Mouse (Mus musculus): ENCODE data around the gene Vamp8. TPM values are rescaled to one million over a fixed set of nuclear protein-coding genes. Genes with fewer than 3 reads are reported as not detected.
A peak's percentile ranks its signal among the peaks of the same experiment; 100 is the strongest.

Gene Vamp8
- polyA plus RNA-seq, 1 experiment from 2014 or later = 16.0 TPM

GRCm38 (mm10) chr6:72361121-72361551 lies 29.4 kb downstream of the Vamp8 start:
- H3K27ac ChIP-seq (ENCODE audit: low read length) = no peak overlapping the region
- peak overlapping the region; percentile 80 for H3K4me3 ChIP-seq (ENCODE audit: low read depth, low read length)
- peaks cover 24% of the 10 kb centered on the region for H3K4me1 ChIP-seq (ENCODE audit: control insufficient read depth, insufficient read depth, low read length)
- no peaks in the 10 kb centered on the region for H3K9me3 ChIP-seq (replicated peaks; ENCODE audit: control insufficient read depth, low read length, poor library complexity, severe bottlenecking)
- 86% methylated on average over 5 of the region's 5 CpGs for WGBS
- H3K36me3 ChIP-seq (ENCODE audit: control insufficient read depth, insufficient read depth, low read length) = peaks cover 9% of the 10 kb centered on the region; the same call in 1 of the 2 replicates
- H3K9ac ChIP-seq (ENCODE audit: low read depth, low read length) = 0 out of 2 replicates have a peak overlapping the region, but pooled peaks have one; percentile 5
- ATAC-seq = no peak
- H3K27me3 ChIP-seq (ENCODE audit: control insufficient read depth, insufficient read depth, low read depth, low read length) = no peaks in the 10 kb centered on the region; the same call in 1 of the 2 replicates
- peak overlapping the region; percentile 84 for H3K4me2 ChIP-seq (ENCODE audit: low read length)

DNA sequence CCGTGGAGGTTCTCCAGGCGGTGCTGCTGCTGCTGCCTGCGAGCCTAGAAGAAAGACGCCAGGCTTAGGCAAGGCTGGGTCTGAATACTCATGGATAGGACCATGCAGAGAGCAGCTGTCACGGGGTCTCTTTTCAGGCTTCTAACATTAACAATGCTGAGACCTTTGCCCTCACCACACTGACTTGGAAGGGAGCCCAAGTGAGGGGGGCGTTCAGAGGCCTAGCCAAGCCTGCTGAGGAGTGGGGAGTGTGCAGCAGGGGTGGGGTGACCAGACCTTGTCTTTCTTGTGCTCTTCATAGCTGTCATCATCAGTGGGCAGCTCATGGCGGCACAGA lies 29.9 kb downstream of the Vamp8 start:
- Histone ChIP-seq H3K36me3 (ENCODE audit: control insufficient read depth, insufficient read depth, low read length) (peaks cover 9% of the 10 kb centered on the region; the same call in 1 of the 2 replicates), H3K9ac (ENCODE audit: low read depth, low read length) (no peak overlapping the region), H3K9me3 (replicated peaks; ENCODE audit: control insufficient read depth, low read length, poor library complexity, severe bottlenecking) (no peaks in the 10 kb centered on the region), H3K27ac (ENCODE audit: low read length) (no peak overlapping the region), H3K4me2 (ENCODE audit: low read length) (no peak overlapping the region; the same call in 1 of the 2 replicates), H3K27me3 (ENCODE audit: control insufficient read depth, insufficient read depth, low read depth, low read length) (no peaks in the 10 kb centered on the region; the same call in 1 of the 2 replicates), H3K4me3 (ENCODE audit: low read depth, low read length) (no peak overlapping the region), H3K4me1 (ENCODE audit: control insufficient read depth, insufficient read depth, low read length) (peaks cover 28% of the 10 kb centered on the region)
- WGBS = 62% methylated on average over 7 of the region's 7 CpGs
- no peak for ATAC-seq

DNA sequence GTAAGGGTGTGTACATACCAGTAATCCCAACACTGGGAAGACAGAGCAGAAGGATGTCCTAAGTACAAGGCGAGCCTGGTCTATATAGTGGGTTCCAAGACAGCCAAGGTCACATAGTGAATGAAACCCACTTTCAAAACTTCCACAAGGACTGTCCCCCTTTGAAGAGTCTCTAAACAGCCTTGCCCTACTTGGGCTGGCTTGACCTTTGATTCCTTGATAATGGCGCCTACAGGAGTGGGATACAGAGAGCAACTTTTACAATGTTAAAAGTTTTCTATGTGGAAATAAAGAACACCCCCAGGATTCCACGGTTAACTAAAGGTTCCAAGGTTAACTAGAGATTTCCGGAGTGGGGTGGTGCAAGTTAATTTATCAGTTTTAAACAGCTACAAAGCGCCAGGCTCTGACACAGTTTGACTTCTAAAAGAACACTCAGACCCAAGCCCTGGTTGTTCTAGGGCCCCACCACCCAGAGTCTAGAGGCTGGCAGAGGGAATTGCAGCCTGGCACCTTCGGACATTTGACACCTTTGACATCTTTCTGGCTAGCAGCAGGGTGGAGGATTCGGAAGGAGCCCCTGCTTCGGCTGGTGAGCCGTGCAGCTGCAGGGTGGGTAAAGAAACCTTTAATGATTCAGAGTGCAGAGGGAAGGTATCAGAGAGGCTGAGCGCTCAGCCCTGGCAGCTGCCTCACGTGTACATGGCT lies 30.5 kb downstream of the Vamp8 start:
- WGBS = 87% methylated on average over 11 of the region's 11 CpGs
- no peaks in the 10 kb centered on the region for H3K9me3 ChIP-seq (replicated peaks; ENCODE audit: control insufficient read depth, low read length, poor library complexity, severe bottlenecking)
- no peak overlapping the region for H3K4me3 ChIP-seq (ENCODE audit: low read depth, low read length)
- no peak for ATAC-seq
- no peak overlapping the region for H3K4me2 ChIP-seq (ENCODE audit: low read length)
- H3K4me1 ChIP-seq (ENCODE audit: control insufficient read depth, insufficient read depth, low read length) = peaks cover 29% of the 10 kb centered on the region
- H3K27me3 ChIP-seq (ENCODE audit: control insufficient read depth, insufficient read depth, low read depth, low read length) = no peaks in the 10 kb centered on the region; the same call in 1 of the 2 replicates
- no peak overlapping the region for H3K27ac ChIP-seq (ENCODE audit: low read length)
- peaks cover 9% of the 10 kb centered on the region; the same call in 1 of the 2 replicates for H3K36me3 ChIP-seq (ENCODE audit: control insufficient read depth, insufficient read depth, low read length)
- no peak overlapping the region for H3K9ac ChIP-seq (ENCODE audit: low read depth, low read length)

DNA sequence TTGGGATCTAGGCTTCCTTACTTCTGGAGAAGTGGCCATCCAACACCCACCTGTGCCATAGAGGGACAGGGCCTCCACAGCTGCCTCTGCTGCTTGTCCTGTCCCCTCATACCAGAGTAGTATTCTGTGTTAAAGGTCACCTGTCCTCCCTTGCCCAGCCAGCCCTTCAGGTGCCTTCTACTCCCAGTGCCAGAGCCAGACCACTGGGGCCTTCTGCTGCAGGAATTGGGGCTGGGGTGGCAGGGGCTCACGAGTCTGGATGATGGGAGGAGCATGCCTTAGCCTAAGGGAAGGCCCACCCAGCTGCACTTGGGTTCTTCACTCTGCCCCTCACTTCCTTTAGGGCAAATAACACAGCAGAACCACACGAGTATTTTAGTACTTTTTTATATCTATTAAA lies 31.2 kb downstream of the Vamp8 start:
- H3K9me3 ChIP-seq (replicated peaks; ENCODE audit: control insufficient read depth, low read length, poor library complexity, severe bottlenecking) = no peaks in the 10 kb centered on the region
- no peaks in the 10 kb centered on the region for H3K27me3 ChIP-seq (ENCODE audit: control insufficient read depth, insufficient read depth, low read depth, low read length)
- H3K36me3 ChIP-seq (ENCODE audit: control insufficient read depth, insufficient read depth, low read length) = peaks cover 9% of the 10 kb centered on the region; the same call in 1 of the 2 replicates
- no peak overlapping the region for H3K27ac ChIP-seq (ENCODE audit: low read length)
- H3K4me1 ChIP-seq (ENCODE audit: control insufficient read depth, insufficient read depth, low read length) = peaks cover 35% of the 10 kb centered on the region
- no peak overlapping the region for H3K4me3 ChIP-seq (ENCODE audit: low read depth, low read length)
- 67% methylated on average over 2 of the region's 2 CpGs for WGBS
- H3K4me2 ChIP-seq (ENCODE audit: low read length) = no peak overlapping the region
- no peak overlapping the region for H3K9ac ChIP-seq (ENCODE audit: low read depth, low read length)
- ATAC-seq = no peak

DNA sequence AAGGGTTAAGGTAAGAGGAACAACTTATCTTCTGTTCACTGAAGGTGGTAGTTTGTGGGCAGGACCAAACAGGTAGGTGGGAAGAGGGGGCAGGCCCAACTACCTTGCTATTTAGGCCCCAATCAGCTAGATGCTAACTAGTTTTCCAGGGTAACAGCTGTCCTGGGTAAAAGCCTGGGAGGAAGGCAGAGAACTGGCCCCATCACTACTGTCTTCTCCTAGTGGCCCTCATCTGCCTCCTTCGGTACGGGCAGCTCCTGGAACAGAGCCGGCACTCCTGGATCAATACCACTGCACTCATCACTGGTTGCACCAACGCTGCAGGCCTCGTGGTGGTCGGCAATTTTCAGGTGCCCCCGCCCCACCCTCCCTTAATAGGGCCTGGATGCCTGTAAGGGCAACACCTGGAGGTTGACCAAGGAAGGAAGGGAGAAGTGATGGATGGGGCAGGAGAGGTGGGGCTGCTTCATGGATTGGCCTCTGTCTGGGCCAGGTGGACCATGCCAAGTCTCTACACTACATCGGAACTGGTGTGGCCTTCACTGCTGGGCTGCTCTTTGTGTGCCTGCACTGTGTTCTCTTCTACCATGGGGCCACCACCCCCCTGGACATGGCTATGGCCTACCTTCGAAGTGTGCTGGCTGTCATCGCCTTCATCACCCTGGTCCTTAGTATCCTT lies 32.3 kb downstream of the Vamp8 start:
- WGBS = 92% methylated on average over 10 of the region's 10 CpGs
- H3K27ac ChIP-seq (ENCODE audit: low read length) = no peak overlapping the region
- H3K9me3 ChIP-seq (replicated peaks; ENCODE audit: control insufficient read depth, low read length, poor library complexity, severe bottlenecking) = no peaks in the 10 kb centered on the region
- H3K4me3 ChIP-seq (ENCODE audit: low read depth, low read length) = no peak overlapping the region
- H3K4me1 ChIP-seq (ENCODE audit: control insufficient read depth, insufficient read depth, low read length) = peaks cover 35% of the 10 kb centered on the region
- H3K27me3 ChIP-seq (ENCODE audit: control insufficient read depth, insufficient read depth, low read depth, low read length) = no peaks in the 10 kb centered on the region
- H3K36me3 ChIP-seq (ENCODE audit: control insufficient read depth, insufficient read depth, low read length) = peaks cover 9% of the 10 kb centered on the region; the same call in 1 of the 2 replicates
- ATAC-seq = no peak
- H3K4me2 ChIP-seq (ENCODE audit: low read length) = no peak overlapping the region
- H3K9ac ChIP-seq (ENCODE audit: low read depth, low read length) = no peak overlapping the region

- Histone ChIP-seq H3K4me1 (ENCODE audit: control insufficient read depth, insufficient read depth, low read length) (peaks cover 31% of the 10 kb centered on the region), H3K9ac (ENCODE audit: low read depth, low read length) (no peak overlapping the region)
These were observed 33.1 kb downstream of the Vamp8 start for GRCm38 (mm10) chr6:72357164-72358079.

GRCm38 (mm10) chr6:72356001-72356532 lies 34.4 kb downstream of the Vamp8 start:
- WGBS = 58% methylated on average over 5 of the region's 8 CpGs
- H3K4me3 ChIP-seq (ENCODE audit: low read depth, low read length) = peak overlapping the region; percentile 71

More at GRCm38 (mm10) chr6:72357164-72358079, 33.1 kb downstream of the Vamp8 start:
- no peak overlapping the region for H3K4me3 ChIP-seq (ENCODE audit: low read depth, low read length)
- H3K36me3 ChIP-seq (ENCODE audit: control insufficient read depth, insufficient read depth, low read length) = peaks cover 9% of the 10 kb centered on the region; the same call in 1 of the 2 replicates
- WGBS = 77% methylated on average over 5 of the region's 5 CpGs
- no peaks in the 10 kb centered on the region for H3K9me3 ChIP-seq (replicated peaks; ENCODE audit: control insufficient read depth, low read length, poor library complexity, severe bottlenecking)
- H3K4me2 ChIP-seq (ENCODE audit: low read length) = no peak overlapping the region
- no peaks in the 10 kb centered on the region for H3K27me3 ChIP-seq (ENCODE audit: control insufficient read depth, insufficient read depth, low read depth, low read length)
- H3K27ac ChIP-seq (ENCODE audit: low read length) = no peak overlapping the region
- no peak for ATAC-seq

DNA sequence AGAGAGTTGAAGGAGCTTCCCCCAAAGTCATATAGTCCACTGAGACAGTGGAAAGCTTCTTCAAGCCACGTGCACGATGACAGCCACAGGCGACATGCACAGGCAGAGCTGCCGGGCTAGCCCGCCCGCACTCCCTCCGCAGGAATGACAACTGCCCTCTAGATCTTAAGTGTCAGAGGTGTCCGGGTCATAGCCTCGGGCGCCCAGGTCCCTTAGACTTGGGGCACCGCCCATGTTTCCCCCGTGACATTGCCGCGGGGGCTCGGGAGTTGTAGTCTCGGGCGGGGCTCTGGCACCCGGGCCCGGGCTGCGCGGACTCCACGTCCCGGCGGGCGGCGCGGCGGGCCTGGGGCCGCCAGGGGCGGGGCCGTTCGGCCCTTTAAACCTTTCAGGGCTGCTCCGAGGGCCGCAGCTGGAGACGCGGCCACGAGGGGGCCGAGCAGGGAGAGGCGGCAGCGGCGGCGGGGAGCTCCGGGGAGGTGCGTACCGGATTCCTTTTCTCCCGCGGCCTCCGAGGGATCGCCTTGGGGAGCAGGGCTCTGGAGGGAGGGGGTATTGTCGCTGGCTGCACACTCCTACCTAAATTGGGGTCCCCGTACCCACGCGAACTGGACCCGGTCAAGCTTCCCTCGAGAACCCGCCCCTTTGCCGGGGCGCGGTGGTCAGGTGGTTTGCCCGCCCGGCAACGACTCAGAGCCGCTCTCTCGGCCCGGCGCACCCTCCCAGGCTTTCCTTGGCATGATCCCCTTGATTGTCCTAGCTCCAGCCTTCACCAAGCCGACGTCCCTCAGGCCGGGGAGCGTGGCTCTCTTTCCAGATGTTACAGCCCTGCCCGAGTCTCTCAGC lies 35.2 kb downstream of the Vamp8 start, which contains the start of gene Tmem150a:
Gene Tmem150a, plus strand, starts transcription at position 382 of the 846 bp plus-strand sequence.
- Histone ChIP-seq H3K4me3 (ENCODE audit: low read depth, low read length) (peak within 1 kb of the TSS; percentile 71), H3K4me1 (ENCODE audit: control insufficient read depth, insufficient read depth, low read length) (peaks cover 17% of the 10 kb centered on the region), H3K4me2 (ENCODE audit: low read length) (peak within 1 kb of the TSS; percentile 95), H3K9me3 (replicated peaks; ENCODE audit: control insufficient read depth, low read length, poor library complexity, severe bottlenecking) (no peaks in the 10 kb centered on the region), H3K36me3 (ENCODE audit: control insufficient read depth, insufficient read depth, low read length) (peaks cover 11% of the 10 kb centered on the region), H3K27ac (ENCODE audit: low read length) (peak within 1 kb of the TSS; percentile 75), H3K27me3 (ENCODE audit: control insufficient read depth, insufficient read depth, low read depth, low read length) (no peaks in the 10 kb centered on the region), H3K9ac (ENCODE audit: low read depth, low read length) (peak within 1 kb of the TSS; percentile 75)
- under 1% methylated on average over 51 of the region's 71 CpGs for WGBS
- ATAC-seq = peak; percentile 88

More at GRCm38 (mm10) chr6:72356001-72356532, 34.4 kb downstream of the Vamp8 start:
- peak; percentile 26 for ATAC-seq
- Histone ChIP-seq H3K27me3 (ENCODE audit: control insufficient read depth, insufficient read depth, low read depth, low read length) (no peaks in the 10 kb centered on the region), H3K9ac (ENCODE audit: low read depth, low read length) (peak overlapping the region; percentile 75), H3K9me3 (replicated peaks; ENCODE audit: control insufficient read depth, low read length, poor library complexity, severe bottlenecking) (no peaks in the 10 kb centered on the region), H3K4me2 (ENCODE audit: low read length) (peak overlapping the region; percentile 95), H3K36me3 (ENCODE audit: control insufficient read depth, insufficient read depth, low read length) (peaks cover 9% of the 10 kb centered on the region; the same call in 1 of the 2 replicates), H3K27ac (ENCODE audit: low read length) (no peak overlapping the region; the same call in 1 of the 2 replicates), H3K4me1 (ENCODE audit: control insufficient read depth, insufficient read depth, low read length) (peaks cover 25% of the 10 kb centered on the region)

All from midbrain, embryonic 16.5 days (tissue).